Mouse (Mus musculus): ENCODE measurements around the gene Glis1. TPM values are rescaled to one million over a fixed set of nuclear protein-coding genes. Genes with fewer than 3 reads are reported as not detected.

Gene Glis1
- polyA plus RNA-seq, 1 experiment from 2014 or later, result 5.1 TPM

DNA sequence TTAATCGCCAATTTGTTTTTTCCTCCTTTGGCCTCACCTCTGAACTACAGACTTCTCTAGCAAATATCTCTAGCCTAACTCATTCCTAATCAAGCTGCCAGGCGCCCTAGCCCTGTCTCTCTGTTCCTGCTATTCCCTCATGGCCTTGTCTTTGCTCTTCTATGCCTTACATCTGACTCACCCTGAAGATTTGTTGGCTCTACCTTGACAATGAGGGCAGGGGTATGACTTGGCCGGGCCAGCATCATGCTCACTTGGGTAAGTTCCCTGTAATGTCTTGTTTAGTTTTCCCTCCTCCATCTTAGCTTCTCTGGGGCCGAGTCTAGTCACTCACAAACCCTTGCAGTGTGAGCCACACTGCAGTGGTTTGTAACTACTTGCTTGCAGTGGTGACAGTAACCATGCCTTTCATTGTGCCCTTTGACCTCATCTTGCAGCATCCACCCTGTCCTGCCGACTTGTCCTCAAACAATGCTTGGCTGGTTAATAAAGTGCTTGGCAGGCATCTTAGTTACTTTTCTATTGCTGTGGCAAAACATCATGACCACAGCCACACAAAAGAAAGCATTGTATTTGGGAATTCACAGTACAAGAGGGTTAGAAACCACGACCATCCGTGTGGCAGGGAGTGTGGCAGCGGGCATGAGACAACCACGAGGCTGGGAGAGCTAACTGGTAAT is 61.5 kb downstream of the Glis1 start:
- no peak overlapping the region for H3K27ac ChIP-seq (ENCODE audit: low read length)

DNA sequence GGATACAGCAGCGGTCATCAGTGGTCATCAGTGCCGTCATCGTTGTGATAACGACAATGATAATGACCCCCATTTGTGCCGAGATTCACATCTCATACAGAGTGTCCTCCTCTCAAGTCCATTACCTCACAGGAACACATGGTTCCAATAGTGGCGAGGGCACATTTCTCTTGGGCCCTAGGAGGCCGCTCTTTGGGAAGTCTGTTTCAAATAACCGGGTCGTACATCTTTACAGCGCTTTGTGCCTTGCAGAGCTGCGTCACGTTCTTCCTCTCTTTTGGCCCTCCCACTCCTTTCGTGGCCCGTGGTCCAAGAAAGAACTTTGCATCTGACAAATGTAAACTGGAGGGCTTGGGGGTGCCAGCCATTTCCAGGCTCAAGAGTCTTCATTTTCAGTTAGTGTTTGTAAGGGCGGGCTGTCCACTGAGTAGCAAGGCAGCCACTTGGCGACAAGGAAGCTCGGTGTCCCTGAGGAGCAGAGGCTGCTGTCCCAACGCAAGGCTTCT is 63.1 kb downstream of the Glis1 start:
- H3K9ac ChIP-seq (replicated peaks; ENCODE audit: low read length), result no peak overlapping the region
- H3K27ac ChIP-seq (ENCODE audit: low read length), result no peak overlapping the region
- no peak overlapping the region for H3K4me3 ChIP-seq (ENCODE audit: low read length)
- WGBS, result 79% methylated on average over 18 of the region's 18 CpGs
- no peaks in the 10 kb centered on the region for H3K9me3 ChIP-seq (ENCODE audit: low read length)
- H3K4me2 ChIP-seq (replicated peaks; ENCODE audit: low read depth, low read length), result no peak overlapping the region
- H3K4me1 ChIP-seq (ENCODE audit: insufficient read depth, low read length), result no peaks in the 10 kb centered on the region
- H3K27me3 ChIP-seq (ENCODE audit: insufficient read depth, low read length), result no peaks in the 10 kb centered on the region
- no peaks in the 10 kb centered on the region for H3K36me3 ChIP-seq (ENCODE audit: insufficient read depth, low read length)
- no peak for ATAC-seq (ENCODE audit: low FRiP score, low TSS enrichment)

More for the DNA sequence above, 61.5 kb downstream of the Glis1 start:
- 82% methylated on average over 9 of the region's 9 CpGs for WGBS
- Histone ChIP-seq H3K27me3 (ENCODE audit: insufficient read depth, low read length) (no peaks in the 10 kb centered on the region), H3K9ac (replicated peaks; ENCODE audit: low read length) (no peak overlapping the region), H3K36me3 (ENCODE audit: insufficient read depth, low read length) (no peaks in the 10 kb centered on the region), H3K4me2 (replicated peaks; ENCODE audit: low read depth, low read length) (no peak overlapping the region), H3K4me3 (ENCODE audit: low read length) (no peak overlapping the region), H3K4me1 (ENCODE audit: insufficient read depth, low read length) (no peaks in the 10 kb centered on the region), H3K9me3 (ENCODE audit: low read length) (no peaks in the 10 kb centered on the region)
- ATAC-seq (ENCODE audit: low FRiP score, low TSS enrichment), result no peak

DNA sequence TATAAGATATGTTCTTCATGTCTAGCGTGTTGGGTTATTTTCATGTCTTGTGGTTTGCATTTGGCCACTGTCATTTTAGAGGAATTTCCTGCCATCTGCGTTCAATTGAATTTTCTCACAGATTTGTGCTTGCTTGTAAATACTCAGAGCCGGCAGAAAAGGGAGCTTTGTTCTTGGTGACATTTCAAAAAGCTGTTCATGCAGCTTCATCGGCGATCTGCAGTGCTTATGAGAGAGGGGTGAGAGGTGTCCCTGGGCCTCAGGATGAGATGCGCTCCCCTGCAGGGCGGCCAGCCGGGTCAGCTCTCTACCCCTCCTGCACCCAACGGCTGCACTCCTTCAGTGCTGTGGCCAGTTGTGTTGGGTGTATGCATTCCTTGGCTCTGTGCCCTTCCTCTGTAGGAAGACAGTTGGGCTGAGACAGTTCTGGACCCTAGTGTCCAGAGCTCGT is 68.2 kb downstream of the Glis1 start:
- ATAC-seq (ENCODE audit: low FRiP score, low TSS enrichment), result peak; percentile 55; the same call in 1 of the 2 replicates
- H3K4me1 ChIP-seq (ENCODE audit: insufficient read depth, low read length), result no peaks in the 10 kb centered on the region
- H3K9me3 ChIP-seq (ENCODE audit: low read length), result no peaks in the 10 kb centered on the region
- WGBS, result 54% methylated on average over 10 of the region's 10 CpGs
- H3K36me3 ChIP-seq (ENCODE audit: insufficient read depth, low read length), result no peaks in the 10 kb centered on the region
- H3K4me3 ChIP-seq (ENCODE audit: low read length), result no peak overlapping the region
- H3K9ac ChIP-seq (replicated peaks; ENCODE audit: low read length), result no peak overlapping the region
- H3K27ac ChIP-seq (ENCODE audit: low read length), result peak overlapping the region; percentile 2; the same call in 1 of the 2 replicates
- H3K27me3 ChIP-seq (ENCODE audit: insufficient read depth, low read length), result no peaks in the 10 kb centered on the region
- no peak overlapping the region for H3K4me2 ChIP-seq (replicated peaks; ENCODE audit: low read depth, low read length)

DNA sequence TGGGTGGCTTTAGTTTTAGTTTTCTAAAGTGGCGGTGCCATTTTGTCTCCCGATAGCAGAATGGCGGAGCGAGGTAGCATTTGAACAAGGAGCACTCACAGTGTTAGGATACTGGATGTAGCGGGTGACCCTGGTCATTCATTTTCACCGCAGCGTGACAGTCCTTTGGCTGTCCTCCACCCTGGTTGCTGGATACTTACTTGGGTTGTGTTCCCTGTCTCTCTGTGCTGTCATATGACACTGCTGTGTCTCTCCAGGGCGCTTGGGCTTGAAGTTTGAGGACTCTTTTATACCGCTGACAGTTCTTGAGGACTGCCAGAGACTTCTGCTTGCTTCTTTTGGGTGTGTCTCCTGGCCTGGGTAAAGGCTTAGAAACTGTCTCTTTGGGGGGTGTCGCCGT is 80.6 kb downstream of the Glis1 start:
- no peak overlapping the region for H3K9ac ChIP-seq (replicated peaks; ENCODE audit: low read length)
- no peaks in the 10 kb centered on the region for H3K9me3 ChIP-seq (ENCODE audit: low read length)
- H3K36me3 ChIP-seq (ENCODE audit: insufficient read depth, low read length), result no peaks in the 10 kb centered on the region
- 0 out of 2 replicates have a peak, but pooled peaks cover 5% of the 10 kb centered on the region for H3K4me1 ChIP-seq (ENCODE audit: insufficient read depth, low read length)
- 92% methylated on average over 11 of the region's 11 CpGs for WGBS
- ATAC-seq (ENCODE audit: low FRiP score, low TSS enrichment), result no peak
- H3K4me3 ChIP-seq (ENCODE audit: low read length), result no peak overlapping the region
- no peaks in the 10 kb centered on the region for H3K27me3 ChIP-seq (ENCODE audit: insufficient read depth, low read length)
- no peak overlapping the region for H3K27ac ChIP-seq (ENCODE audit: low read length)
- no peak overlapping the region for H3K4me2 ChIP-seq (replicated peaks; ENCODE audit: low read depth, low read length)

DNA sequence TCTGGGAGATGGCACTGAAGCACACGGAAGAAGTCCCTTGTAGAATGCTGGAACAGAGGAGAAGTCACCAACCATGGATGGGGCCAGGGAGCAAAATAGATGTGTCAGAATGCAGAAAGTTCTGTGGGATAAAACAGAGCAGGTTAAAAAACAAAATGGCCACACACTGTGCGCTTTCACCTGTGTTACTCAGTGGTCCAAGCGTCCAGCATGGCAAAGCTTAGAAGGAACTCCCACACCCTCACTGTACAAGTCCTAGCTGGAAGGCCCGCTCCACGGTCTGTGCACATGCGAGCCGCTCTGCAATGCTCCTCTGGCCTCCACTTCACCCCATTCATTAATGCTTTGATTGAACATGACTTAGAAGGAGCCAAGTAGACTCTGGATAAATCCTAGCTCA is 81.2 kb downstream of the Glis1 start:
- ATAC-seq (ENCODE audit: low FRiP score, low TSS enrichment), result no peak
- no peaks in the 10 kb centered on the region for H3K9me3 ChIP-seq (ENCODE audit: low read length)
- no peak overlapping the region for H3K9ac ChIP-seq (replicated peaks; ENCODE audit: low read length)
- no peaks in the 10 kb centered on the region for H3K27me3 ChIP-seq (ENCODE audit: insufficient read depth, low read length)
- H3K4me1 ChIP-seq (ENCODE audit: insufficient read depth, low read length), result 0 out of 2 replicates have a peak, but pooled peaks cover 5% of the 10 kb centered on the region
- 91% methylated on average over 7 of the region's 7 CpGs for WGBS
- H3K36me3 ChIP-seq (ENCODE audit: insufficient read depth, low read length), result no peaks in the 10 kb centered on the region
- no peak overlapping the region for H3K27ac ChIP-seq (ENCODE audit: low read length)
- no peak overlapping the region for H3K4me2 ChIP-seq (replicated peaks; ENCODE audit: low read depth, low read length)
- H3K4me3 ChIP-seq (ENCODE audit: low read length), result no peak overlapping the region

DNA sequence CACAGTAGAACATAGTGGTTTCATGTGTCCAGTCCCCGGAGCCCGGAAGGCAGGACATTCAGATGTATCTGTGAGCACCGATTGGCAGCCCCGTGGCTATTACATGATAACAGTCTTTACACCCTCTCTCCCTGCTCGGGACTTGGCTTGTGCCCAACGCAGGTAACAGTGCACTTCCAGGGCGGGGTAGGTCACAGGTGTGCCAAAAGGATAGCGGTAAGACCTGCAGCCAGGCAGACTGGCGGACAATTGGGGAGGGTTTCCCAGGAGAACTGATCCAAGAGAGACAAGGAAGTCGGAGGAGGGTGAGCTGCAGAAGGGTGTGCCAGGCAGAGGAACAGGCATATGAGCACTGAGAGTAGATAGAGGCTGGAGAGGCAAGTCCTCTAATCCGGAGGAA is 84.4 kb downstream of the Glis1 start:
- H3K4me3 ChIP-seq (ENCODE audit: low read length), result no peak overlapping the region
- ATAC-seq (ENCODE audit: low FRiP score, low TSS enrichment), result no peak
- H3K4me2 ChIP-seq (replicated peaks; ENCODE audit: low read depth, low read length), result no peak overlapping the region
- H3K9me3 ChIP-seq (ENCODE audit: low read length), result no peaks in the 10 kb centered on the region
- 79% methylated on average over 11 of the region's 11 CpGs for WGBS
- no peaks in the 10 kb centered on the region for H3K36me3 ChIP-seq (ENCODE audit: insufficient read depth, low read length)
- no peak overlapping the region for H3K27ac ChIP-seq (ENCODE audit: low read length)
- peaks cover 14% of the 10 kb centered on the region for H3K4me1 ChIP-seq (ENCODE audit: insufficient read depth, low read length)
- H3K9ac ChIP-seq (replicated peaks; ENCODE audit: low read length), result no peak overlapping the region
- H3K27me3 ChIP-seq (ENCODE audit: insufficient read depth, low read length), result no peaks in the 10 kb centered on the region

DNA sequence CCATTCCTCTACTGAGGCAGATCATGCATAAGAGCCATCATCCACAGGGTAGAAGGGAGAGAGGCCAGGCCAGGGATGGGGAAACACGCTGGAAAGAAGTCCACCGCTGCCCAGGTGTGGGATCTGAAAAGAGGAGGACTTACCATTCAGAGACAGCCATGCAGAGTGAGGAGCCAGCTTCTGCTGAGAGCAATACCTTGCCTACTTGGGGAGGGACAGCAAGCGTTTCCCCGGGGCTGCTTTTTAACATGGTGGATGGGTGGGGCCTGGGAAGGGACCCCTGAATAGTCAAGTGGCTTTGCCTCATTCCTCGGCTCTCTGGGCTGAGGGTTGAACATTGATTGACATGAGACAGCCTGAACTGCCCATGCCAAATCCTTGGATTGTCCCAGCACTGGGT is 85.7 kb downstream of the Glis1 start:
- 89% methylated on average over 5 of the region's 5 CpGs for WGBS
- H3K9me3 ChIP-seq (ENCODE audit: low read length), result no peaks in the 10 kb centered on the region
- ATAC-seq (ENCODE audit: low FRiP score, low TSS enrichment), result no peak

DNA sequence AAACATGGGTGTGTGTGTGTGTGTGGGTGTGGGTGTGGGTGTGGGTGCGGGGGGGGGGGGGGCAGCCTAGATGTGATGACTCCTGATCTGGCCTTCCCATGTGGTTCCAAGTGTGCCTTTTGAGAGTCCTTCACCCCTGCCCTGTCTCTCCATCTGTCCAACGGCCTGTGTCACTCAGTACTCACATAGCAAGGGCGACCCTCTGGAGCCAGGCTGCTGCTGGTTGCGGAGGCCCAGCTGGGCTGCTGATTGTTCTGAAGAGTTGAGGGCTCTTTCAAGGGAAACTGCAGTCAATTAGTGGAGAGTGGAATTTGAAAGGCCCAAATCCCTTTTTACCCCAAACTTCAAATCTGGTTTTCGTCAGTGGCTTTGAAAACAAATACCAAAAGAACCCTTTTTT is 86.4 kb downstream of the Glis1 start:
- Histone ChIP-seq H3K9ac (replicated peaks; ENCODE audit: low read length) (no peak overlapping the region), H3K4me3 (ENCODE audit: low read length) (no peak overlapping the region), H3K4me1 (ENCODE audit: insufficient read depth, low read length) (peaks cover 20% of the 10 kb centered on the region), H3K27ac (ENCODE audit: low read length) (no peak overlapping the region), H3K36me3 (ENCODE audit: insufficient read depth, low read length) (no peaks in the 10 kb centered on the region), H3K9me3 (ENCODE audit: low read length) (no peaks in the 10 kb centered on the region), H3K27me3 (ENCODE audit: insufficient read depth, low read length) (no peaks in the 10 kb centered on the region), H3K4me2 (replicated peaks; ENCODE audit: low read depth, low read length) (no peak overlapping the region)
- no peak for ATAC-seq (ENCODE audit: low FRiP score, low TSS enrichment)
- WGBS, result 71% methylated on average over 5 of the region's 5 CpGs

More for the DNA sequence above, 85.7 kb downstream of the Glis1 start:
- no peaks in the 10 kb centered on the region for H3K27me3 ChIP-seq (ENCODE audit: insufficient read depth, low read length)
- no peak overlapping the region for H3K9ac ChIP-seq (replicated peaks; ENCODE audit: low read length)
- H3K27ac ChIP-seq (ENCODE audit: low read length), result no peak overlapping the region
- peaks cover 20% of the 10 kb centered on the region for H3K4me1 ChIP-seq (ENCODE audit: insufficient read depth, low read length)
- H3K4me2 ChIP-seq (replicated peaks; ENCODE audit: low read depth, low read length), result no peak overlapping the region
- no peaks in the 10 kb centered on the region for H3K36me3 ChIP-seq (ENCODE audit: insufficient read depth, low read length)
- H3K4me3 ChIP-seq (ENCODE audit: low read length), result no peak overlapping the region

DNA sequence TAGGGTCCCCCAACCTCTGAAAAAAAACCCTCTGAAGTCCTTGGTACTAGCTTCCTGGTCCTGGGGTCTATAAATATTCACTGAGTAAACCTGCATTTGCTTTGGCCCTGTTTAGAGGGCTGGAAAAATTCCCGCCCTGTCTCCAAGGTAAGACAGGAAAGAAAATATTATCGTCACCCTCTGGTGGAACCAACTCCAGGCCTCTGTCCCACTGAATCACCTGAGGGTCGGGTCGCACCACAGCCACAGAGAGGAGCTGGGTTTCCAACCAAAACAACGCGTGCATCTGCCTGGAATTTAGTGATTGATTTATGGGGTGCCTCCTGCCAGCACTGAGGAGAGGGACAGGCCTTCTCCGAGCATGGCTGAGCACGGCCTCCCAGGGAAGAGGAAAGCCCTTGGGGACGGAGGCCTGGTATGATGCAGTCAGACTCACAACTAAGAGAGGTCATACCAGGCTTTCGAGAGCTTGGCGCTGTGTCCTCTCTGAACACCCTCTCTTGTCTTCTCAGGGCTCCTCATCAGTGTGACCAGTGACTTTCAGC is 89.3 kb downstream of the Glis1 start:
- H3K36me3 ChIP-seq (ENCODE audit: insufficient read depth, low read length), result no peaks in the 10 kb centered on the region
- H3K4me3 ChIP-seq (ENCODE audit: low read length), result no peak overlapping the region
- no peaks in the 10 kb centered on the region for H3K9me3 ChIP-seq (ENCODE audit: low read length)
- no peak overlapping the region for H3K4me2 ChIP-seq (replicated peaks; ENCODE audit: low read depth, low read length)
- WGBS, result 18% methylated on average over 11 of the region's 11 CpGs
- H3K9ac ChIP-seq (replicated peaks; ENCODE audit: low read length), result no peak overlapping the region
- H3K27me3 ChIP-seq (ENCODE audit: insufficient read depth, low read length), result no peaks in the 10 kb centered on the region
- H3K4me1 ChIP-seq (ENCODE audit: insufficient read depth, low read length), result peaks cover 15% of the 10 kb centered on the region
- ATAC-seq (ENCODE audit: low FRiP score, low TSS enrichment), result peak; percentile 69
- H3K27ac ChIP-seq (ENCODE audit: low read length), result no peak overlapping the region

DNA sequence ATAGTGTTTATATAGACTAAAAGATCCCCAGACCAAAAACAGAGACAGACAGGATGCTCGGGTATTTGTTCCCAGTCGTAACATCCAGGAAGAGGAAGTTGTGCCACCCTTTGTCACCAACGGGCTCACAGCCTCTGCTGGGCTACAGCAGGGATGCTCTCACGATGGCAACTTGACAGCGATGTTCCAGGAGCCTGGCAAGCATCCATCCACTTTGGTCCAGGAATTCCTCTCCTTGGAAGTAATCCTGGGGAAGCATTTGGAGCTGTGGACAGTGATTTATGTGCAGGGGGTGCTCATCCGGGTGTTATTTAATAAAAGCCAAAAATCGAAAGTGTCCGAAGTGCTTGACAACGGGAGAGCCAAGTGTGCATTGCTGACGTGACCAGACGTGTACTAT is 100.7 kb downstream of the Glis1 start:
- 67% methylated on average over 11 of the region's 11 CpGs for WGBS
- 0 out of 2 replicates have a peak, but pooled peaks cover 5% of the 10 kb centered on the region for H3K9me3 ChIP-seq (ENCODE audit: low read length)
- 0 out of 2 replicates have a peak, but pooled peaks cover 3% of the 10 kb centered on the region for H3K4me1 ChIP-seq (ENCODE audit: insufficient read depth, low read length)
- no peak overlapping the region for H3K4me2 ChIP-seq (replicated peaks; ENCODE audit: low read depth, low read length)
- H3K36me3 ChIP-seq (ENCODE audit: insufficient read depth, low read length), result no peaks in the 10 kb centered on the region
- no peak overlapping the region for H3K9ac ChIP-seq (replicated peaks; ENCODE audit: low read length)
- no peak for ATAC-seq (ENCODE audit: low FRiP score, low TSS enrichment)
- H3K27me3 ChIP-seq (ENCODE audit: insufficient read depth, low read length), result no peaks in the 10 kb centered on the region
- no peak overlapping the region for H3K4me3 ChIP-seq (ENCODE audit: low read length)
- no peak overlapping the region for H3K27ac ChIP-seq (ENCODE audit: low read length)
